Mouse (Mus musculus) G1E (cell line): Measurements from ENCODE around the gene Baz2b.

ENCODE experiments used
- CTCF ChIP-seq: IDR thresholded peaks from 2 replicates; pipeline ENCODE4 v1.5.1; 2012; ENCODE audit warnings: low read depth, low read length, inconsistent platforms, mixed read lengths
- TAL1 ChIP-seq: conservative IDR thresholded peaks from 2 replicates; pipeline ENCODE4 v1.6.1; 2012; ENCODE audit warnings: low read depth, low read length, inconsistent platforms, mixed read lengths

GRCm38 (mm10) chr2:60143383-60143782, 66.3 kb downstream of the Baz2b start:
- TF ChIP-seq CTCF = no peak
- no peak for TF ChIP-seq TAL1
